Mouse (Mus musculus): Measurements from ENCODE around the gene Tmc1. TPM values are rescaled to one million over a fixed set of nuclear protein-coding genes. Genes with fewer than 3 reads are reported as not detected.

Gene Tmc1
- total RNA-seq (2021) = not detected
- long read RNA-seq, experiment 1, partial matches to known transcripts = 0 of 2 reads
- long read RNA-seq, experiment 1, other reads (novel, unspliced or antisense) = 2 of 2 reads
- long read RNA-seq, experiment 2 = 0 reads

DNA sequence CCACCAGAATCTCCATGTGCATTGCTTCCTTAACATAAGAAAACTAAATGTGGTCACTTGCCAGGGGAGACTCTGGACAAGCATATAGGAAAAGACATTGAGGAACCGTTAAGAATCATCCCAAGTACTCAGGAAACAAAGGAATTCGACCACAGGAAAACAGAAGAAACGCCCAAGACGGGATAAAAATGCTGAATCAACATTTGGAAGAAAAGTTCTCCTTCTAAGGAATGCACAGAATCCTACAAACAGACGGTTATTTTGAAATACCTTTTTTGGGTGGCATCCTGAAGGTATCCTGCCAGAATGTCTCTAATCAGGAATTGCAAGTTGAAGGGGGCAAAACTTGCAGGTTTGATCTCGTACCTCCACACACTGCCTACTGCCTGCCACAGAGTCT lies at the start of gene Tmc1:
Gene Tmc1, minus strand, starts transcription at position 329 of the 400 bp plus-strand sequence.
- DNase-seq = no peak
- intact Hi-C loops (cut with DNase I; ENCODE audit: low total_unique reads) = no loop called here

- intact Hi-C loops (cut with DNase I; ENCODE audit: low total_unique reads) = no loop called here
Observed at GRCm38 (mm10) chr19:21001552-21001951, 47.5 kb upstream of the Tmc1 start.

DNA sequence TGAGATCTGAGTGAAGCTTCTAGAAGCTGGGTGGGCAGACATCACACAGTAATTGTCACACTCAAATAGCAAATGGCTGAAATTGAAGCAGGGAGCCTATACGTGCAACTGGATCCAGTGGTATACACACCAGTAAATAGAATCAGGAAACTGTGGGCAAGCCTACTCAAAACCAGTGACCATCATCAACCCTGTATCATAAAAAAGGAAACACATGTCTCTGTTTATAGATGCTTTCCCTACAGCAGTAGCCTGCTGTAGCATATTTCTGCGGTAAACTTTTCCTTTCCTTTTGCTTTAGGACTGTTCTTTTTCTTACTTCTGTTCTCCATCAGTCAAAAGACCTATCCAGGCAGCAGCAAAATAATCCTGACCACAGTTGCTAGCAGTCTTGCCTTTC lies 25.2 kb upstream of the Tmc1 start:
- intact Hi-C loops (cut with DNase I; ENCODE audit: low total_unique reads) = no loop called here
- no peak for DNase-seq

More at GRCm38 (mm10) chr19:21001552-21001951, 47.5 kb upstream of the Tmc1 start:
- DNase-seq = no peak

GRCm38 (mm10) chr19:20978148-20978547 lies 24.1 kb upstream of the Tmc1 start:
- DNase-seq = no peak
- intact Hi-C loops (cut with DNase I; ENCODE audit: low total_unique reads) = no loop called here

DNA sequence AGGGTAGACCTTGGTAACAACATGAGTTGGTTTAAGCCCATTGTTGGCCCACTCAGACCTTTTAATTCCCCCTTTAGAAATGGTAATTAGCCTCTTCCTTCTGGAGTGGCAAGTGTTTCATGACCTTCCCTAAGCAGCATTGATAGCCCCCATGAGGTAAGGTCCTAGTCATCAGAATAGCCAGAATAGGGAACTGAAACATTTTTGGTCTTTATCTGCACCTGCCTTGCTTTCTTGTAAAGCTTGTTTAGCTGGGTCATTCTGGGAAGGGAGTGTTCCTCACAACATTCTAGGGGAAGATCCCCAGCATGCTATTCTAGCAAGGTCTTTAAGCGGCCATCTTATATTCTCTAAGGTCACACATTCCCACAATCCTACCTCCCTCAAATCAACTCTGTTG lies 17.9 kb upstream of the Tmc1 start:
- intact Hi-C loops (cut with DNase I; ENCODE audit: low total_unique reads) = no loop called here

DNA sequence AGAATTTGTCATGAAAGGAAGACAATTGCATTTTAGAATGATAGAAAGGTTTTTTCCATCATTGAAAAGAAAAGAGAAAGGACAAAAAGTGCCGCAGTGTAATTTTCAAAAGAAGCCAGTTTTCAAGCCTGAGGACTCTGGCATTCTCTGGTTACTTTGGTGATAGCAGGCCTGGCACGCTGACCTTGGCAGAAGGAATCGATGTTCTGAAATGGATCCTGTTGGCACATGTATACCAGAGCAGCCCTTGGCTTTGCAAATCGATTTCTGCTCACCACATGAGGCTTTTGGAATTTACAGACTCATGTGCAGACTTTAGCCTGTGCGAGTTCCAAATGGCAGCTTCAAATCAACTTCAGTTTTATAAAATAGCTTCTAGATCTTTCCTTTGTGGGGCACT lies 813 bp upstream of the Tmc1 start:
- intact Hi-C loops (cut with DNase I; ENCODE audit: low total_unique reads) = no loop called here
- no peak for DNase-seq

More for the DNA sequence above, 17.9 kb upstream of the Tmc1 start:
- no peak for DNase-seq

- no peak for DNase-seq
- intact Hi-C loops (cut with DNase I; ENCODE audit: low total_unique reads) = no loop called here
Observed at GRCm38 (mm10) chr19:20944446-20944845, 9.6 kb downstream of the Tmc1 start.

- DNase-seq = no peak
- intact Hi-C loops (cut with DNase I; ENCODE audit: low total_unique reads) = no loop called here
Observed at GRCm38 (mm10) chr19:20924282-20924681, 29.7 kb downstream of the Tmc1 start.

- DNase-seq = no peak
- intact Hi-C loops (cut with DNase I; ENCODE audit: low total_unique reads) = no loop called here
Observed at GRCm38 (mm10) chr19:20923336-20924211, 30.4 kb downstream of the Tmc1 start.

GRCm38 (mm10) chr19:20918241-20918640 lies 35.8 kb downstream of the Tmc1 start:
- DNase-seq = no peak
- intact Hi-C loops (cut with DNase I; ENCODE audit: low total_unique reads) = no loop called here

GRCm38 (mm10) chr19:20915151-20915550 lies 38.9 kb downstream of the Tmc1 start:
- DNase-seq = no peak
- intact Hi-C loops (cut with DNase I; ENCODE audit: low total_unique reads) = no loop called here

- no peak for DNase-seq
- intact Hi-C loops (cut with DNase I; ENCODE audit: low total_unique reads) = no loop called here
Observed at GRCm38 (mm10) chr19:20910356-20910755, 43.6 kb downstream of the Tmc1 start.

- intact Hi-C loops (cut with DNase I; ENCODE audit: low total_unique reads) = no loop called here
- DNase-seq = no peak
Observed at GRCm38 (mm10) chr19:20881205-20881604, 72.8 kb downstream of the Tmc1 start.

GRCm38 (mm10) chr19:20875881-20876280 lies 78.1 kb downstream of the Tmc1 start:
- no peak for DNase-seq
- intact Hi-C loops (cut with DNase I; ENCODE audit: low total_unique reads) = no loop called here

- intact Hi-C loops (cut with DNase I; ENCODE audit: low total_unique reads) = no loop called here
- DNase-seq = no peak
Observed at GRCm38 (mm10) chr19:20861779-20862178, 92.2 kb downstream of the Tmc1 start.

DNA sequence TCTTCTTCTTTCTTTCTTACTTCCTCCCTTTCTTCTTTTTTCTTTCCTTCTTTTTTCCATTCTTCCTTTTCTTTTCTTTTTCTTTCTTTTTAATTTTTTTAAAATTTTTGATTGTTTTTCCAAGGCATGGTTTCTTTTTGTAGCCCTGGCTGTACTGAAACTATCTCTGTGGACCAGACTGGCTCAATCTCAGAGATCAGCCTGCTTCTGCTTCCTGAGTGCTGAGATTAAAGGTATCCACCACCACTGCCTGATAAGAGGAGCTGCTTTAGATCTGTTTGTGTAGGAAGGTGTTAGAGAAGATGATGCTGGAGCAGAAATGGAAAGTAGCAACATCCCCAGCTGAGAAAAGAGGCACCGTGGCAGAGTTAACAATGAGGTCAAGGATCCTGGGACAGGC lies 93.7 kb downstream of the Tmc1 start:
- no peak for DNase-seq
- intact Hi-C loops (cut with DNase I; ENCODE audit: low total_unique reads) = no loop called here

GRCm38 (mm10) chr19:20857819-20858218 lies 96.2 kb downstream of the Tmc1 start:
- intact Hi-C loops (cut with DNase I; ENCODE audit: low total_unique reads) = no loop called here
- DNase-seq = no peak

- intact Hi-C loops (cut with DNase I; ENCODE audit: low total_unique reads) = no loop called here
- no peak for DNase-seq
Observed at GRCm38 (mm10) chr19:20848906-20849305, 105.1 kb downstream of the Tmc1 start.

GRCm38 (mm10) chr19:20847476-20848073 lies 106.4 kb downstream of the Tmc1 start:
- DNase-seq = no peak
- intact Hi-C loops (cut with DNase I; ENCODE audit: low total_unique reads) = no loop called here

- intact Hi-C loops (cut with DNase I; ENCODE audit: low total_unique reads) = no loop called here
- DNase-seq = no peak
Observed at GRCm38 (mm10) chr19:20837422-20837821, 116.6 kb downstream of the Tmc1 start.

Measured in gastrocnemius, postnatal 14 days (tissue).